In the genomic region with DNA sequence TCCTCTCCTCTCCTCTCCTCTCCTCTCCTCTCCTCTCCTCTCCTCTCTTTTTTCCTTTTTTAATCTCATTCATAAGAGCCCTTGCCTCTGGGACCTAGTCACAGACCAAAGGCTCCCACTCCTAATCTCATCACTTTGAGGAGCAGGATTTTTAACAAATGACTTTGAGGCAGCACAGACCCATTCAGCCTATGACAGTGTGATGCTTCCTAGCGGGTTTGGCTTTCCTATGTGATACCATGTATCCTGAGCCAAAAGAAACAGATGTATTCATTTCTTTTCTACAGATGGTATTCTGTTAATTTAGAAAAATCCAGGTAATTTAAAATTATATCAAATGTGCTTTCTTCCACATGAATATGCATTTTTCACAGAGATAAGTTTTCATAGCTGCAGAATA, we compare ENCODE assay signal across 27 mouse cellular contexts. TPM values are rescaled to one million over a fixed set of nuclear protein-coding genes. Genes with fewer than 3 reads are reported as not detected.
DNase-seq lines count a peak whose midpoint lies in the region; ATAC-seq lines count a peak whose summit lies in the region.
"Had no signal": no experiment of that assay in that cellular context is flagged by ENCODE, and none has a peak within 500 bp of the region (broad histone marks: within the 10 kb centered on the region; RNA-seq: fewer than 3 reads in every experiment).

No protein-coding gene starts in this region.

- no peak overlapping the region for H3K4me2 ChIP-seq in forebrain, embryonic 13.5 days
- H3K4me2 ChIP-seq: embryonic facial prominence, embryonic 12.5 days; embryonic facial prominence, embryonic 15.5 days; heart, embryonic 12.5 days; heart, embryonic 15.5 days; hindbrain, embryonic 13.5 days; intestine, embryonic 15.5 days had no signal

- H3K27ac ChIP-seq in forebrain, embryonic 13.5 days = no peak overlapping the region
- H3K27ac ChIP-seq in forebrain, embryonic 10.5 days = no peak overlapping the region
- H3K27ac ChIP-seq: embryonic facial prominence, embryonic 12.5 days; embryonic facial prominence, embryonic 15.5 days; heart, embryonic 15.5 days; hindbrain, embryonic 10.5 days; hindbrain, embryonic 13.5 days; intestine, embryonic 15.5 days had no signal

- no peaks in the 10 kb centered on the region for H3K27me3 ChIP-seq in forebrain, embryonic 13.5 days
- H3K27me3 ChIP-seq in forebrain, embryonic 10.5 days (ENCODE audit: poor library complexity, severe bottlenecking) = no peaks in the 10 kb centered on the region
- H3K27me3 ChIP-seq: embryonic facial prominence, embryonic 12.5 days; embryonic facial prominence, embryonic 15.5 days; heart, embryonic 12.5 days; heart, embryonic 15.5 days; intestine, embryonic 15.5 days had no signal

- no peaks in the 10 kb centered on the region for H3K36me3 ChIP-seq in forebrain, embryonic 13.5 days (ENCODE audit: poor library complexity, severe bottlenecking)
- H3K36me3 ChIP-seq in forebrain, embryonic 10.5 days (replicated peaks) = no peaks in the 10 kb centered on the region
- H3K36me3 ChIP-seq: embryonic facial prominence, embryonic 12.5 days; embryonic facial prominence, embryonic 15.5 days; heart, embryonic 12.5 days; heart, embryonic 15.5 days; hindbrain, embryonic 10.5 days; hindbrain, embryonic 13.5 days; intestine, embryonic 15.5 days had no signal

- peaks cover 18% of the 10 kb centered on the region for H3K4me1 ChIP-seq in forebrain, embryonic 13.5 days
- H3K4me1 ChIP-seq in forebrain, embryonic 10.5 days = peaks cover 10% of the 10 kb centered on the region
- H3K4me1 ChIP-seq: embryonic facial prominence, embryonic 12.5 days; embryonic facial prominence, embryonic 15.5 days had no signal

- no peak overlapping the region for H3K9ac ChIP-seq in forebrain, embryonic 13.5 days
- H3K9ac ChIP-seq: embryonic facial prominence, embryonic 12.5 days; embryonic facial prominence, embryonic 15.5 days; heart, embryonic 12.5 days; heart, embryonic 15.5 days; hindbrain, embryonic 13.5 days; intestine, embryonic 15.5 days had no signal

- H3K4me3 ChIP-seq in forebrain, embryonic 13.5 days = no peak overlapping the region
- H3K4me3 ChIP-seq in forebrain, embryonic 10.5 days = no peak overlapping the region
- H3K4me3 ChIP-seq: embryonic facial prominence, embryonic 12.5 days; embryonic facial prominence, embryonic 15.5 days; heart, embryonic 12.5 days; heart, embryonic 15.5 days; hindbrain, embryonic 10.5 days; hindbrain, embryonic 13.5 days; intestine, embryonic 15.5 days had no signal

- ATAC-seq in forebrain, embryonic 13.5 days = peak; percentile 71; the same call in 1 of the 2 replicates
- ATAC-seq in frontal cortex, adult (ENCODE audit: low TSS enrichment) = peak; percentile 85
- ATAC-seq: activated CD4-positive, CD25-positive, alpha-beta regulatory T cell, adult 4 months; intestine, embryonic 15.5 days had no signal

- no peaks in the 10 kb centered on the region for H3K9me3 ChIP-seq in forebrain, embryonic 13.5 days (replicated peaks)
- H3K9me3 ChIP-seq in forebrain, embryonic 10.5 days = no peaks in the 10 kb centered on the region
- H3K9me3 ChIP-seq: embryonic facial prominence, embryonic 12.5 days; embryonic facial prominence, embryonic 15.5 days; heart, embryonic 12.5 days; heart, embryonic 15.5 days; hindbrain, embryonic 10.5 days; hindbrain, embryonic 13.5 days; intestine, embryonic 15.5 days had no signal

- no peak for DNase-seq in forebrain, embryonic 10.5 days (ENCODE audit: extremely low spot score, low spot score)
- DNase-seq in frontal cortex, postnatal 14 days (ENCODE audit: low spot score in 2 of 2) = no peak
- DNase-seq in brain, embryonic 18.5 days (ENCODE audit: low read depth, low spot score) = peak; percentile 26
- peak; percentile 36 for DNase-seq in telencephalon, adult 2 months (ENCODE audit: low read depth, low spot score)
- DNase-seq in kidney, postnatal 14 days = no peak
- no peak for DNase-seq in lung, postnatal 36 days
- DNase-seq: adrenal gland, adult 8-10 months; adrenal gland, postnatal 25 days; cerebellum, adult 11-12 months; cerebellum, adult 8-10 months; cerebellum, postnatal 10 days; cerebellum, postnatal 36 days; gastrocnemius, postnatal 25 days; heart, adult 18-20 months; heart, postnatal 10 days; heart, postnatal 36 days; kidney, adult 11 months had no signal

- WGBS in forebrain, embryonic 13.5 days = 85% methylated on average over 1 of the region's 1 CpGs
- 88% methylated on average over 1 of the region's 1 CpGs for WGBS in forebrain, embryonic 10.5 days

RNA-seq across cellular contexts. Expression of a gene that starts 7.6 kb away (rescaled TPM):
- polyA plus RNA-seq in forebrain, embryonic 13.5 days (2015; fragmentation: Nextera tagmentation; extraction: Ambion mirVana) = 48.1 and 56.1 TPM in 2 replicates
- 24.6 and 27.3 TPM in 2 replicates for polyA plus RNA-seq in forebrain, embryonic 10.5 days (2016; fragmentation: Nextera tagmentation; extraction: Ambion mirVana)

Comparison
In these comparisons a context has a peak if more than half of its experiments do, and no peak if none do; other contexts are left out.
1. DNase-seq: peak in brain, embryonic 18.5 days (single experiment) and telencephalon, adult 2 months (single experiment); none in forebrain, embryonic 10.5 days (single experiment), frontal cortex, postnatal 14 days (0 of 2), kidney, postnatal 14 days (single experiment) and lung, postnatal 36 days (single experiment).